Mouse (Mus musculus): ENCODE data around the gene Elmod3. TPM values are rescaled to one million over a fixed set of nuclear protein-coding genes. Genes with fewer than 3 reads are reported as not detected.

Gene Elmod3
- polyA plus RNA-seq, 1 experiment from 2014 or later = 15.7 TPM

- peak overlapping the region; percentile 58 for H3K4me3 ChIP-seq
- WGBS = 19% methylated on average over 27 of the region's 27 CpGs
- no peaks in the 10 kb centered on the region for H3K36me3 ChIP-seq
- DNase-seq (ENCODE audit: low spot score) = peak; percentile 68
- H3K27ac ChIP-seq = peak overlapping the region; percentile 90
- peaks cover 27% of the 10 kb centered on the region for H3K4me1 ChIP-seq (replicated peaks)
- H3K9me3 ChIP-seq = no peaks in the 10 kb centered on the region
- H3K27me3 ChIP-seq (ENCODE audit: insufficient read depth, poor library complexity, severe bottlenecking) = no peaks in the 10 kb centered on the region
Observed at GRCm38 (mm10) chr6:72552171-72553078, 45.8 kb downstream of the Elmod3 start.

DNA sequence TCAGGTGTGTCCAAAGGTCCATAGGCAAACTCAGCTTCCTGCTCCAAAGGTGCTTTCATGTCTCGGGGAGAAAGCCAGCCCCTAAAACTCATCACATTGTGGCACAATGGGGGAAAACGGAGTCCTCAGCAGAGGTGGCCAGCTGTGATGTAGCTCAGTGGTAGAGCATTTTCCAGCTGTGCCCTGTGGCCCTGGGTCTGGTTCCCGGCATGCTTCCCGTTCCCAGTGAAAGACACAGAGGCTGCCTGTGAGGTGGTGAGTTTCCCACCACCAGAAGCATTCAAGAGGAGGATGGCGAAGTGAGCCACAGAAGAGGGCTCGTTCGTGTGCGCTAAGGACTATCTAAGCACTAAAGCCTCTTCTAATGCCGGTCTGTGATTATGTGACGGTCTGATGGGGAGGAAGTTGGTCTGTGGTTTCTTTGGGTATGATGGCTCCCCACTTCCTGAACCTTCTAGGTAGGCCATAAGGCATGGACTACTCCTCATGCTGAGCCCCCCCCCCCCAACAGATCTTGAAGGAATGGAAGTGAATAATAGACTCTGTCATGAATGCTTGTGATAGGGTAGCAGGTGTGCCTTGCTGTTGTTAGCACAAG is 47.6 kb downstream of the Elmod3 start:
- Histone ChIP-seq H3K27ac (no peak overlapping the region), H3K9me3 (0 out of 2 replicates have a peak, but pooled peaks cover 4% of the 10 kb centered on the region)

GRCm38 (mm10) chr6:72550025-72550424 is 48.2 kb downstream of the Elmod3 start:
- Histone ChIP-seq H3K4me3 (no peak overlapping the region), H3K36me3 (no peaks in the 10 kb centered on the region), H3K27me3 (ENCODE audit: insufficient read depth, poor library complexity, severe bottlenecking) (0 out of 2 replicates have a peak, but pooled peaks cover 4% of the 10 kb centered on the region), H3K27ac (no peak overlapping the region), H3K9me3 (0 out of 2 replicates have a peak, but pooled peaks cover 4% of the 10 kb centered on the region), H3K4me1 (replicated peaks) (peaks cover 27% of the 10 kb centered on the region)
- no peak for DNase-seq (ENCODE audit: low spot score)
- WGBS = 71% methylated on average over 6 of the region's 6 CpGs

More for the DNA sequence above, 47.6 kb downstream of the Elmod3 start:
- 84% methylated on average over 10 of the region's 10 CpGs for WGBS
- H3K36me3 ChIP-seq = no peaks in the 10 kb centered on the region
- DNase-seq (ENCODE audit: low spot score) = no peak
- H3K27me3 ChIP-seq (ENCODE audit: insufficient read depth, poor library complexity, severe bottlenecking) = no peaks in the 10 kb centered on the region
- H3K4me1 ChIP-seq (replicated peaks) = peaks cover 27% of the 10 kb centered on the region
- H3K4me3 ChIP-seq = no peak overlapping the region

DNA sequence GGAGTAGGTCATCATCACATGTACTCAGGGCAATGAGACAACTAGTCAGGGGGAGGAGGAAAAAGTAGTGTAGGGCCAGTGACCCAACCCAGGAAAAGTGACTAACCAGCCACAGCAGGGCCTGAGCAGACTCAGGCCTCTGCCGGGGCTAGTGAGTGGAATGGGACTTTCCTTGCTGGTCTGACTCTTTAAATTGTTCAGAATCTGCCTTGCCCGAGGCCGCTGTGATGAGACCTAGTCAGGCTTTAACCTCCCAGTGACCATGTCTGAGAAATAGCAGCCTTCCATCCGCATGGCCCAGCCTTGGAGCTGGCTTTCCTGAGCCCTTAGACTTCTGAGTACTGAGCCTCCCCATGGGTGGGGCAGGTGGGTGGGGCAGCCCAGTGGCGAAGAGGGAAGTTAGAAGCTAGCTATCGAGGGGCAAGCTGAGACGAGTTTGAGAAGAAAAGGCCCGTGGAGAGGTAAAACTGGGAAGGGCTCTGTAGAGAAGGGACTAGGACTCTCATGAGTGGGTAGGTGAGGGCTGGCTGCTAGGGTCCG is 49.1 kb downstream of the Elmod3 start:
- H3K4me3 ChIP-seq = no peak overlapping the region
- H3K4me1 ChIP-seq (replicated peaks) = peaks cover 35% of the 10 kb centered on the region
- peak overlapping the region; percentile 9; the same call in 1 of the 2 replicates for H3K27ac ChIP-seq
- H3K27me3 ChIP-seq (ENCODE audit: insufficient read depth, poor library complexity, severe bottlenecking) = peaks cover 12% of the 10 kb centered on the region
- 0 out of 2 replicates have a peak, but pooled peaks cover 4% of the 10 kb centered on the region for H3K9me3 ChIP-seq
- DNase-seq (ENCODE audit: low spot score) = no peak
- 68% methylated on average over 9 of the region's 9 CpGs for WGBS
- no peaks in the 10 kb centered on the region for H3K36me3 ChIP-seq

GRCm38 (mm10) chr6:72547862-72548261 is 50.4 kb downstream of the Elmod3 start:
- Histone ChIP-seq H3K4me1 (replicated peaks) (peaks cover 30% of the 10 kb centered on the region), H3K36me3 (no peaks in the 10 kb centered on the region), H3K27ac (no peak overlapping the region), H3K9me3 (0 out of 2 replicates have a peak, but pooled peaks cover 4% of the 10 kb centered on the region), H3K4me3 (no peak overlapping the region), H3K27me3 (ENCODE audit: insufficient read depth, poor library complexity, severe bottlenecking) (peaks cover 18% of the 10 kb centered on the region)
- 89% methylated on average over 3 of the region's 3 CpGs for WGBS
- DNase-seq (ENCODE audit: low spot score) = no peak

GRCm38 (mm10) chr6:72547121-72547520 is 51.1 kb downstream of the Elmod3 start:
- no peak for DNase-seq (ENCODE audit: low spot score)
- Histone ChIP-seq H3K36me3 (no peaks in the 10 kb centered on the region), H3K27ac (no peak overlapping the region), H3K9me3 (0 out of 2 replicates have a peak, but pooled peaks cover 4% of the 10 kb centered on the region), H3K27me3 (ENCODE audit: insufficient read depth, poor library complexity, severe bottlenecking) (peaks cover 18% of the 10 kb centered on the region), H3K4me3 (no peak overlapping the region), H3K4me1 (replicated peaks) (peaks cover 23% of the 10 kb centered on the region)
- 93% methylated on average over 2 of the region's 2 CpGs for WGBS

DNA sequence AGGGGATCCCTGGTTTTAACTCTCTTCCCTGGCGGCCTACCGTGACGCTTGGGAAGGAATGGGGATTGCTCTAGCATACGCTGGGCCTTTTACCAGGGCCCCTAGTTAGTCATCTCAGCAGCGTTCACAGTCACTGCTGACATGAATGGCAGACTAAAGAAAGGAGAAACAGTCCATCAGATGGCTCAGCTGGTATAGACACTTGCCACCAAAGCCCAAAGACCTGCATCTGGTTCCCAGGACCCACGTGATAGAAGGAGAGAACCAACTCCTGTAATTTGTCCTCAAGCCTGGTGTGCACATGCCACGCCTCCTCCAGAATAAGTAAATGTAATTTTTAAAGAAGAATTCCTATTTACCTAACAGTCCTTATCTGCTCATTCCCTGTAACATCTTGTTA is 52.8 kb downstream of the Elmod3 start:
- 49% methylated on average over 7 of the region's 7 CpGs for WGBS
- Histone ChIP-seq H3K27ac (no peak overlapping the region; the same call in 1 of the 2 replicates), H3K4me3 (no peak overlapping the region), H3K4me1 (replicated peaks) (peaks cover 12% of the 10 kb centered on the region), H3K9me3 (0 out of 2 replicates have a peak, but pooled peaks cover 4% of the 10 kb centered on the region), H3K36me3 (no peaks in the 10 kb centered on the region), H3K27me3 (ENCODE audit: insufficient read depth, poor library complexity, severe bottlenecking) (peaks cover 18% of the 10 kb centered on the region)
- no peak for DNase-seq (ENCODE audit: low spot score)

- DNase-seq (ENCODE audit: low spot score) = no peak
- H3K4me1 ChIP-seq (replicated peaks) = peaks cover 12% of the 10 kb centered on the region
- H3K36me3 ChIP-seq = no peaks in the 10 kb centered on the region
- H3K4me3 ChIP-seq = peak within 1 kb of the TSS; percentile 23
- H3K9me3 ChIP-seq = 0 out of 2 replicates have a peak, but pooled peaks cover 4% of the 10 kb centered on the region
- H3K27ac ChIP-seq = peak within 1 kb of the TSS; percentile 69
- 15% methylated on average over 23 of the region's 23 CpGs for WGBS
- H3K27me3 ChIP-seq (ENCODE audit: insufficient read depth, poor library complexity, severe bottlenecking) = peaks cover 18% of the 10 kb centered on the region
Observed at GRCm38 (mm10) chr6:72544283-72544987, 53.8 kb downstream of the Elmod3 start, which contains the start of gene Capg. Gene Capg (plus strand): TSS chr6:72544391.

GRCm38 (mm10) chr6:72543265-72543850 is 54.9 kb downstream of the Elmod3 start:
- 79% methylated on average over 12 of the region's 12 CpGs for WGBS
- Histone ChIP-seq H3K9me3 (0 out of 2 replicates have a peak, but pooled peaks cover 4% of the 10 kb centered on the region), H3K4me1 (replicated peaks) (peaks cover 19% of the 10 kb centered on the region), H3K36me3 (no peaks in the 10 kb centered on the region), H3K27me3 (ENCODE audit: insufficient read depth, poor library complexity, severe bottlenecking) (peaks cover 18% of the 10 kb centered on the region), H3K27ac (peak overlapping the region; percentile 69; the same call in 1 of the 2 replicates), H3K4me3 (no peak overlapping the region)
- DNase-seq (ENCODE audit: low spot score) = no peak

DNA sequence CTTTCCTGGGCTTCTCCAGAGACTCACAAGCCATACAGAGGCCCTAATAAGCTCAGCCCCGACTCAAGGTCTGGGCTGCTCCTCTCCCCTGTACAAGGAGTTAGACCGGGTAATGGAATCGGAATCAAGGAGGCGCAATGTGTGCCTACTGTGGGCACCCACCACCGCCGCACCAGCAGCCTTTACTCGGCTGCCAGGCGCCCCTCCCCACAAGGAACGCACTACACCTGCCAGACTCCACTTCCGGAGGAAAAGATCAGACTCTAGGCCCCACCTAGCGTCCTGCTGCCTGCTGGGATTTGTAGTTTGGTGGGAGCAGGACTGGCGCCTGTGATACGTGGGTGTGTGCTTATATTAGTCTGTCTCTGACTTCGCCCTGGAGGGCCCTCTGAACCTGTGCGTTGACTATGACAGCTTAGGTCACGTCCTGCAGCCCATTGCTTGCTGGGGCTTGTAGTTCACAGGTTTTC is 59.6 kb downstream of the Elmod3 start:
- H3K4me3 ChIP-seq = peak overlapping the region; percentile 61
- no peaks in the 10 kb centered on the region for H3K9me3 ChIP-seq
- H3K27ac ChIP-seq = peak overlapping the region; percentile 87
- H3K36me3 ChIP-seq = no peaks in the 10 kb centered on the region
- 3% methylated on average over 16 of the region's 16 CpGs for WGBS
- peak; percentile 67 for DNase-seq (ENCODE audit: low spot score)
- peaks cover under 1% of the 10 kb centered on the region; the same call in 1 of the 2 replicates for H3K27me3 ChIP-seq (ENCODE audit: insufficient read depth, poor library complexity, severe bottlenecking)
- H3K4me1 ChIP-seq (replicated peaks) = peaks cover 23% of the 10 kb centered on the region

- 53% methylated on average over 10 of the region's 10 CpGs for WGBS
- H3K36me3 ChIP-seq = no peaks in the 10 kb centered on the region
- peaks cover 24% of the 10 kb centered on the region for H3K4me1 ChIP-seq (replicated peaks)
- peak overlapping the region; percentile 61 for H3K4me3 ChIP-seq
- H3K9me3 ChIP-seq = no peaks in the 10 kb centered on the region
- H3K27me3 ChIP-seq (ENCODE audit: insufficient read depth, poor library complexity, severe bottlenecking) = no peaks in the 10 kb centered on the region
- peak overlapping the region; percentile 87 for H3K27ac ChIP-seq
- DNase-seq (ENCODE audit: low spot score) = no peak
Observed at GRCm38 (mm10) chr6:72537998-72538500, 60.2 kb downstream of the Elmod3 start.

Data from hindbrain, embryonic 10.5 days (tissue).